Mouse (Mus musculus): ENCODE data around the gene Ddah2. TPM values are rescaled to one million over a fixed set of nuclear protein-coding genes. Genes with fewer than 3 reads are reported as not detected.

Ddah2 gene
- total and polyA plus RNA-seq, 2 experiments from 2014 or later: 97.1 to 128 TPM

- ATAC-seq (ENCODE audit: insufficient read depth, low read depth) (no peak), DNase-seq (ENCODE audit: low spot score) (no peak)
- no peaks in the 10 kb centered on the region for H3K9me3 ChIP-seq (replicated peaks; ENCODE audit: control insufficient read depth, low read length)
- H3K4me2 ChIP-seq (ENCODE audit: low read depth, low read length): no peak overlapping the region
- WGBS: 76% methylated on average over 12 of the region's 12 CpGs
- H3K27me3 ChIP-seq (ENCODE audit: control insufficient read depth, insufficient read depth, low read length): no peaks in the 10 kb centered on the region
- peaks cover 88% of the 10 kb centered on the region for H3K36me3 ChIP-seq (replicated peaks; ENCODE audit: control insufficient read depth, insufficient read depth, low read length)
- no peak overlapping the region for H3K4me3 ChIP-seq (ENCODE audit: low read depth, low read length)
- H3K4me1 ChIP-seq (ENCODE audit: control insufficient read depth, insufficient read depth): no peaks in the 10 kb centered on the region
- no peak overlapping the region for H3K9ac ChIP-seq (replicated peaks; ENCODE audit: low read depth, low read length)
- no peak overlapping the region for H3K27ac ChIP-seq (ENCODE audit: low read depth)
- TF ChIP-seq EP300 (IDR thresholded peaks at IDR 0.05; ENCODE audit: low read depth): no peak
- TF ChIP-seq CTCF (IDR thresholded peaks at IDR 0.05; ENCODE audit: low read depth): no peak
Measured at GRCm38 (mm10) chr17:35096597-35096996, 37.8 kb downstream of the Ddah2 start.

GRCm38 (mm10) chr17:35097164-35097655 is 38.4 kb downstream of the Ddah2 start:
- TF ChIP-seq EP300 (IDR thresholded peaks at IDR 0.05; ENCODE audit: low read depth) (no peak), CTCF (IDR thresholded peaks at IDR 0.05; ENCODE audit: low read depth) (no peak)
- H3K9me3 ChIP-seq (replicated peaks; ENCODE audit: control insufficient read depth, low read length): no peaks in the 10 kb centered on the region
- no peaks in the 10 kb centered on the region for H3K27me3 ChIP-seq (ENCODE audit: control insufficient read depth, insufficient read depth, low read length)
- WGBS: 83% methylated on average over 12 of the region's 12 CpGs
- H3K36me3 ChIP-seq (replicated peaks; ENCODE audit: control insufficient read depth, insufficient read depth, low read length): peaks cover 91% of the 10 kb centered on the region
- no peak overlapping the region for H3K9ac ChIP-seq (replicated peaks; ENCODE audit: low read depth, low read length)
- no peaks in the 10 kb centered on the region for H3K4me1 ChIP-seq (ENCODE audit: control insufficient read depth, insufficient read depth)
- H3K4me2 ChIP-seq (ENCODE audit: low read depth, low read length): no peak overlapping the region
- no peak overlapping the region for H3K27ac ChIP-seq (ENCODE audit: low read depth)
- DNase-seq (ENCODE audit: low spot score): no peak
- H3K4me3 ChIP-seq (ENCODE audit: low read depth, low read length): no peak overlapping the region
- no peak for ATAC-seq (ENCODE audit: insufficient read depth, low read depth)

- Histone ChIP-seq H3K36me3 (replicated peaks; ENCODE audit: control insufficient read depth, insufficient read depth, low read length) (peaks cover 89% of the 10 kb centered on the region), H3K9me3 (replicated peaks; ENCODE audit: control insufficient read depth, low read length) (no peaks in the 10 kb centered on the region), H3K27me3 (ENCODE audit: control insufficient read depth, insufficient read depth, low read length) (no peaks in the 10 kb centered on the region), H3K4me3 (ENCODE audit: low read depth, low read length) (no peak overlapping the region), H3K9ac (replicated peaks; ENCODE audit: low read depth, low read length) (no peak overlapping the region), H3K27ac (ENCODE audit: low read depth) (no peak overlapping the region), H3K4me2 (ENCODE audit: low read depth, low read length) (no peak overlapping the region), H3K4me1 (ENCODE audit: control insufficient read depth, insufficient read depth) (no peaks in the 10 kb centered on the region)
- no peak for DNase-seq (ENCODE audit: low spot score)
- WGBS: 59% methylated on average over 10 of the region's 10 CpGs
- ATAC-seq (ENCODE audit: insufficient read depth, low read depth): no peak
- TF ChIP-seq CTCF (IDR thresholded peaks at IDR 0.05; ENCODE audit: low read depth) (no peak), EP300 (IDR thresholded peaks at IDR 0.05; ENCODE audit: low read depth) (no peak)
Measured at GRCm38 (mm10) chr17:35100196-35100765, 41.4 kb downstream of the Ddah2 start.

GRCm38 (mm10) chr17:35101161-35101560 is 42.3 kb downstream of the Ddah2 start:
- DNase-seq (ENCODE audit: low spot score) (no peak), ATAC-seq (ENCODE audit: insufficient read depth, low read depth) (no peak)
- no peaks in the 10 kb centered on the region for H3K9me3 ChIP-seq (replicated peaks; ENCODE audit: control insufficient read depth, low read length)
- no peak overlapping the region for H3K4me2 ChIP-seq (ENCODE audit: low read depth, low read length)
- no peak overlapping the region for H3K27ac ChIP-seq (ENCODE audit: low read depth)
- no peaks in the 10 kb centered on the region for H3K27me3 ChIP-seq (ENCODE audit: control insufficient read depth, insufficient read depth, low read length)
- TF ChIP-seq CTCF (IDR thresholded peaks at IDR 0.05; ENCODE audit: low read depth) (no peak), EP300 (IDR thresholded peaks at IDR 0.05; ENCODE audit: low read depth) (no peak)
- no peak overlapping the region for H3K4me3 ChIP-seq (ENCODE audit: low read depth, low read length)
- 81% methylated on average over 11 of the region's 11 CpGs for WGBS
- no peak overlapping the region for H3K9ac ChIP-seq (replicated peaks; ENCODE audit: low read depth, low read length)
- peaks cover 82% of the 10 kb centered on the region for H3K36me3 ChIP-seq (replicated peaks; ENCODE audit: control insufficient read depth, insufficient read depth, low read length)
- H3K4me1 ChIP-seq (ENCODE audit: control insufficient read depth, insufficient read depth): no peaks in the 10 kb centered on the region

GRCm38 (mm10) chr17:35102299-35102698 is 43.5 kb downstream of the Ddah2 start:
- no peak for ATAC-seq (ENCODE audit: insufficient read depth, low read depth)

GRCm38 (mm10) chr17:35103221-35103690 is 44.4 kb downstream of the Ddah2 start:
- Histone ChIP-seq H3K27ac (ENCODE audit: low read depth) (no peak overlapping the region), H3K36me3 (replicated peaks; ENCODE audit: control insufficient read depth, insufficient read depth, low read length) (peaks cover 61% of the 10 kb centered on the region)
- 42% methylated on average over 6 of the region's 6 CpGs for WGBS

More at GRCm38 (mm10) chr17:35102299-35102698, 43.5 kb downstream of the Ddah2 start:
- Histone ChIP-seq H3K9me3 (replicated peaks; ENCODE audit: control insufficient read depth, low read length) (no peaks in the 10 kb centered on the region), H3K9ac (replicated peaks; ENCODE audit: low read depth, low read length) (no peak overlapping the region), H3K4me1 (ENCODE audit: control insufficient read depth, insufficient read depth) (no peaks in the 10 kb centered on the region), H3K4me2 (ENCODE audit: low read depth, low read length) (no peak overlapping the region), H3K36me3 (replicated peaks; ENCODE audit: control insufficient read depth, insufficient read depth, low read length) (peaks cover 71% of the 10 kb centered on the region), H3K4me3 (ENCODE audit: low read depth, low read length) (no peak overlapping the region), H3K27ac (ENCODE audit: low read depth) (no peak overlapping the region), H3K27me3 (ENCODE audit: control insufficient read depth, insufficient read depth, low read length) (no peaks in the 10 kb centered on the region)
- no peak for DNase-seq (ENCODE audit: low spot score)
- WGBS: 63% methylated on average over 8 of the region's 8 CpGs
- TF ChIP-seq EP300 (IDR thresholded peaks at IDR 0.05; ENCODE audit: low read depth) (no peak), CTCF (IDR thresholded peaks at IDR 0.05; ENCODE audit: low read depth) (no peak)

More at GRCm38 (mm10) chr17:35103221-35103690, 44.4 kb downstream of the Ddah2 start:
- DNase-seq (ENCODE audit: low spot score) (no peak), ATAC-seq (ENCODE audit: insufficient read depth, low read depth) (no peak; the same call in 1 of the 2 replicates)
- no peak overlapping the region for H3K4me2 ChIP-seq (ENCODE audit: low read depth, low read length)
- no peak overlapping the region for H3K4me3 ChIP-seq (ENCODE audit: low read depth, low read length)
- no peaks in the 10 kb centered on the region for H3K27me3 ChIP-seq (ENCODE audit: control insufficient read depth, insufficient read depth, low read length)
- H3K9ac ChIP-seq (replicated peaks; ENCODE audit: low read depth, low read length): no peak overlapping the region
- no peaks in the 10 kb centered on the region for H3K4me1 ChIP-seq (ENCODE audit: control insufficient read depth, insufficient read depth)
- TF ChIP-seq EP300 (IDR thresholded peaks at IDR 0.05; ENCODE audit: low read depth) (no peak), CTCF (IDR thresholded peaks at IDR 0.05; ENCODE audit: low read depth) (no peak)
- H3K9me3 ChIP-seq (replicated peaks; ENCODE audit: control insufficient read depth, low read length): no peaks in the 10 kb centered on the region

All from heart, postnatal 0 days (tissue).